Mouse (Mus musculus) myocyte (in vitro differentiated cells): ENCODE results near the gene Gfod2. TPM values are rescaled to one million over a fixed set of nuclear protein-coding genes. Genes with fewer than 3 reads are reported as not detected.

Experiments used
- H3K27me3 ChIP-seq: one replicate; pipeline ENCODE4 v1.6.1; 2011; ENCODE audit not compliant: control insufficient read depth, insufficient read depth, insufficient read length
- H3K36me3 ChIP-seq: one replicate; pipeline ENCODE4 v1.6.1; 2011; ENCODE audit not compliant: control insufficient read depth, insufficient read depth
- H3K4me2 ChIP-seq: one replicate; pipeline ENCODE4 v1.6.1; 2011; ENCODE audit warnings: low read depth, control low read depth
- H3K4me3 ChIP-seq: one replicate; pipeline ENCODE4 v1.5.1; 2011; ENCODE audit warnings: mild to moderate bottlenecking, control low read depth, moderate library complexity
- H3K79me2 ChIP-seq: one replicate; pipeline ENCODE4 v1.6.1; 2011; ENCODE audit not compliant: control insufficient read depth, insufficient read depth
- H3ac ChIP-seq: one replicate; pipeline ENCODE4 v1.6.1; 2011; ENCODE audit not compliant: control insufficient read depth, insufficient read length
- CEBPB ChIP-seq: IDR thresholded peaks from 2 replicates; pipeline ENCODE4 v1.6.1; 2011; ENCODE audit warnings: mild to moderate bottlenecking, moderate library complexity; ENCODE audit not compliant: poor library complexity, insufficient read depth, severe bottlenecking
- E2F4 ChIP-seq: IDR thresholded peaks from one replicate; pipeline ENCODE4 v1.6.1; 2011; ENCODE audit warnings: mild to moderate bottlenecking, control low read depth, moderate library complexity; ENCODE audit not compliant: insufficient read depth
- MAX ChIP-seq: IDR thresholded peaks from one replicate; pipeline ENCODE4 v1.6.1; 2011; ENCODE audit warnings: low read depth, mild to moderate bottlenecking, control low read depth
- MYOD1 ChIP-seq, 3 experiments: IDR thresholded peaks; one replicate each; pipeline ENCODE4 v1.6.1; 2011; ENCODE audit warnings: control low read depth in 2 of 3, low read depth in 2 of 3, mild to moderate bottlenecking in 2 of 3, moderate library complexity in 1 of 3; ENCODE audit not compliant: insufficient read length in 2 of 3, control insufficient read depth in 1 of 3
- MYOG ChIP-seq, 3 experiments: IDR thresholded peaks; one replicate each; pipeline ENCODE4 v1.6.1; 2011; ENCODE audit warnings: control low read depth in 2 of 3, low read depth in 2 of 3, mild to moderate bottlenecking in 2 of 3; ENCODE audit not compliant: insufficient read length in 2 of 3, control insufficient read depth in 1 of 3, insufficient read depth in 1 of 3
- POLR2A ChIP-seq: IDR thresholded peaks from one replicate; pipeline ENCODE4 v1.6.1; 2011; ENCODE audit warnings: low read depth, mild to moderate bottlenecking, control low read depth, moderate library complexity; ENCODE audit not compliant: insufficient read length
- POLR2AphosphoS2 ChIP-seq: IDR thresholded peaks from one replicate; pipeline ENCODE4 v1.6.1; 2011; ENCODE audit warnings: low read depth, control low read depth; ENCODE audit not compliant: insufficient read length
- REST ChIP-seq: IDR thresholded peaks from one replicate; pipeline ENCODE4 v1.6.1; 2011; ENCODE audit warnings: mild to moderate bottlenecking, control low read depth, moderate library complexity; ENCODE audit not compliant: insufficient read depth, insufficient read length
- SRF ChIP-seq: IDR thresholded peaks from one replicate; pipeline ENCODE4 v1.6.1; 2011; ENCODE audit warnings: low read depth; ENCODE audit not compliant: control insufficient read depth, insufficient read length
- TCF12 ChIP-seq: IDR thresholded peaks from one replicate; pipeline ENCODE4 v1.6.1; 2011; ENCODE audit warnings: mild to moderate bottlenecking, control low read depth; ENCODE audit not compliant: poor library complexity, insufficient read depth, severe bottlenecking
- TCF3 ChIP-seq: IDR thresholded peaks from one replicate; pipeline ENCODE4 v1.6.1; 2011; ENCODE audit warnings: low read depth, control low read depth; ENCODE audit not compliant: insufficient read length
- USF1 ChIP-seq: IDR thresholded peaks from one replicate; pipeline ENCODE4 v1.6.1; 2011; ENCODE audit warnings: low read depth, mild to moderate bottlenecking, control low read depth, moderate library complexity
- polyA plus RNA-seq: library from polyadenylated mRNA; unstranded; fragments of >200 nt; fragmentation: generic; extraction: Trizol; gene quantifications from one replicate; pipeline ENCODE4 v1.2.1, GENCODE M21; 2012; ENCODE audit warnings: missing spikeins

Gene Gfod2
- polyA plus RNA-seq, 1 experiment: 5.0 TPM

DNA sequence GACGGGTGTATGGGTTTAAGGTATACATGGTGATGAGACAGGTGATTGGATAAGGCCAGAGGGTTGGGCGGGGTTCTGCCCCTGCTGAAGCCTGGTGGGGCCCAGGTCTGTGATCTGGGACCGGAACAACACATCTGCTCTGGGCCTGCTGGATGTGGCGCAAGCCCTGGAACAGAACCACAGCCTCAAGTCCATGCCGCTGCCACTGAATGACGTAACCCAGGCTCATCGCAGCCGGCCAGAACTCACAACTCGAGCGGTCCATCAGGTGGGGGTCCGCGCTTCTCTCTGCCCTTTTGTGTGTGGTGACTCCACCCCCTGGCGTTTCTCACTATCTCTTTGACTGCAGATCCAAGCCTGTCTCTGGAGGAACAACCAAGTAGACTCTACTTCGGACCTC is 67.5 kb downstream of the Gfod2 start:
- no peak for TF ChIP-seq REST
- TF ChIP-seq MYOG (IDR thresholded peaks at IDR 0.05; ENCODE audit: control insufficient read depth in 1 of 3, insufficient read depth in 1 of 3, insufficient read length in 2 of 3, low read depth in 2 of 3): no peak
- no peak for TF ChIP-seq POLR2AphosphoS2
- no peak for TF ChIP-seq TCF3
- no peak for TF ChIP-seq CEBPB
- no peak for TF ChIP-seq SRF
- no peak for TF ChIP-seq MYOD1 (IDR thresholded peaks at IDR 0.05; ENCODE audit: control insufficient read depth in 1 of 3, insufficient read length in 2 of 3, low read depth in 2 of 3)
- TF ChIP-seq E2F4: no peak
- TF ChIP-seq MAX: no peak
- TF ChIP-seq POLR2A: no peak
- no peak for TF ChIP-seq USF1
- no peak for TF ChIP-seq TCF12
- Histone ChIP-seq H3ac (no peak overlapping the region), H3K4me3 (no peak overlapping the region), H3K27me3 (no peaks in the 10 kb centered on the region), H3K4me2 (no peak overlapping the region), H3K36me3 (no peaks in the 10 kb centered on the region), H3K79me2 (no peaks in the 10 kb centered on the region)

- H3K79me2 ChIP-seq: no peaks in the 10 kb centered on the region
- TF ChIP-seq CEBPB (no peak), MAX (no peak), SRF (no peak), E2F4 (no peak), TCF12 (no peak), MYOD1 (IDR thresholded peaks at IDR 0.05; ENCODE audit: control insufficient read depth in 1 of 3, insufficient read length in 2 of 3, low read depth in 2 of 3) (no peak), POLR2AphosphoS2 (no peak)
Measured at GRCm38 (mm10) chr8:105689983-105690360, 68.5 kb downstream of the Gfod2 start.

DNA sequence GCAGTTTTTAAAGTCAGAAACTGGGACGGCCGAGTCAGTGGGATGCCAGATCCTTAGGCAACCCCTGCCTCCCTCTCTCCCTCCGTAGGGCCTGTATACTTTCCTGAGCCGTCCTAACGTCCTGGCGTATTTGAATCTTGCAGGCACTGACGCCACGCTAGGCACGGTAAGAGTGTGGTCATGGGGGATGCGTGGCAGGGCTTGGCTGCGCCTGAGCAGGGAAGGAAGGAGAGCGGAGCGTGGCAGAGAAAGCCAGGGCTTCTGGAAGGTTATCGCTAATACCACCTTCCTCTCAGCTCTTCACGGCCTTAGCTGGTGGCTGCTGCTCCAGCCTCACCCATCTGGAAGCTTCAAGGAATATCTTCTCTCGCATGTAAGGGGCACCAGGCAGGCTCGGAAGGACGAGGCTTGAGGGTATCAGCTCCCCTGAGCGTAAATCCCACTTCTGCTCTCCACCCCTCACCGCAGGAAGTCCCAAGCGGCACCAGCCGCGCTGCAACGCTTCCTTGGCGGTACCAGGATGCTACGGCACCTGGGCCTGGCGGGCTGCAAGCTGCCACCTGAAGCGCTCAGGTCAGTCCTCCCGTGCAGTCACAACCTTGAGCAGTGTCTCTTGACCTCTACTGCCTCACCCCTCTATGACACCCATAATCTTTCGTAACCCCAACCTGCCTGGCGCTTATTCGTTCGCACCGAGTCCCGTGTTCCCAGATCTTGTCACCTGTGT is 69.0 kb downstream of the Gfod2 start:
- no peak overlapping the region for H3K4me2 ChIP-seq
- no peaks in the 10 kb centered on the region for H3K36me3 ChIP-seq
- H3K4me3 ChIP-seq: no peak overlapping the region
- TF ChIP-seq SRF (no peak), CEBPB (no peak), MAX (no peak), E2F4 (no peak), MYOG (IDR thresholded peaks at IDR 0.05; ENCODE audit: control insufficient read depth in 1 of 3, insufficient read depth in 1 of 3, insufficient read length in 2 of 3, low read depth in 2 of 3) (no peak), REST (no peak), POLR2AphosphoS2 (no peak), TCF12 (no peak), POLR2A (no peak)
- no peaks in the 10 kb centered on the region for H3K79me2 ChIP-seq
- no peak overlapping the region for H3ac ChIP-seq
- H3K27me3 ChIP-seq: no peaks in the 10 kb centered on the region

More at GRCm38 (mm10) chr8:105689983-105690360, 68.5 kb downstream of the Gfod2 start:
- Histone ChIP-seq H3K36me3 (no peaks in the 10 kb centered on the region), H3K4me2 (no peak overlapping the region), H3ac (no peak overlapping the region), H3K4me3 (no peak overlapping the region), H3K27me3 (no peaks in the 10 kb centered on the region)

- Histone ChIP-seq H3K4me2 (no peak overlapping the region), H3K79me2 (no peaks in the 10 kb centered on the region), H3ac (no peak overlapping the region), H3K27me3 (no peaks in the 10 kb centered on the region), H3K36me3 (peaks cover 4% of the 10 kb centered on the region), H3K4me3 (no peak overlapping the region)
- TF ChIP-seq REST: no peak
Measured at GRCm38 (mm10) chr8:105688242-105688752, 70.2 kb downstream of the Gfod2 start.

DNA sequence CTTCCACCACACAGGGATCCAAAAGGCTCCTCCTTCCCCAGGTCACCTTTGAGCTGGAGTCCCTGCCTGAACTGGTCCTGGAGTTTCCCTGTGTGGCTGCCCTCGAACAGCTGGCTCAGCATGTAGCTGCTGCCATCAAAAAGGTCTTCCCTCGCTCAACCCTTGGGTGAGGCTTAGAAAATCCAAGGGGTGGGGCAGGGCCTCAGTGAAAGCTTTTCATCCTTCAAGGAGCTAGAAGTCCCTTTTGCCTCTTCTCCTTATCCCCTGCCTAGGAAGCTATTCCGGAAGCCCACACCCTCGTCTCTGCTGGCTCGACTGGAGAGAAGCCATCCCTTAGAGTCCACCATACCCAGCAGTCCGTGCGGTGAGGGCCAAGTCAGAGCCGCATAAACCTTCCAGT is 71.0 kb downstream of the Gfod2 start:
- H3K4me3 ChIP-seq: no peak overlapping the region
- H3K79me2 ChIP-seq: no peaks in the 10 kb centered on the region
- H3ac ChIP-seq: no peak overlapping the region
- peaks cover 7% of the 10 kb centered on the region for H3K36me3 ChIP-seq
- TF ChIP-seq POLR2AphosphoS2 (no peak), USF1 (no peak), MYOD1 (IDR thresholded peaks at IDR 0.05; ENCODE audit: control insufficient read depth in 1 of 3, insufficient read length in 2 of 3, low read depth in 2 of 3) (no peak), TCF12 (no peak), SRF (no peak), MYOG (IDR thresholded peaks at IDR 0.05; ENCODE audit: control insufficient read depth in 1 of 3, insufficient read depth in 1 of 3, insufficient read length in 2 of 3, low read depth in 2 of 3) (no peak), E2F4 (no peak), MAX (no peak), REST (no peak)
- no peaks in the 10 kb centered on the region for H3K27me3 ChIP-seq
- H3K4me2 ChIP-seq: no peak overlapping the region
